Comparison of ENCODE assay signal across 8 mouse cellular contexts in the genomic region with DNA sequence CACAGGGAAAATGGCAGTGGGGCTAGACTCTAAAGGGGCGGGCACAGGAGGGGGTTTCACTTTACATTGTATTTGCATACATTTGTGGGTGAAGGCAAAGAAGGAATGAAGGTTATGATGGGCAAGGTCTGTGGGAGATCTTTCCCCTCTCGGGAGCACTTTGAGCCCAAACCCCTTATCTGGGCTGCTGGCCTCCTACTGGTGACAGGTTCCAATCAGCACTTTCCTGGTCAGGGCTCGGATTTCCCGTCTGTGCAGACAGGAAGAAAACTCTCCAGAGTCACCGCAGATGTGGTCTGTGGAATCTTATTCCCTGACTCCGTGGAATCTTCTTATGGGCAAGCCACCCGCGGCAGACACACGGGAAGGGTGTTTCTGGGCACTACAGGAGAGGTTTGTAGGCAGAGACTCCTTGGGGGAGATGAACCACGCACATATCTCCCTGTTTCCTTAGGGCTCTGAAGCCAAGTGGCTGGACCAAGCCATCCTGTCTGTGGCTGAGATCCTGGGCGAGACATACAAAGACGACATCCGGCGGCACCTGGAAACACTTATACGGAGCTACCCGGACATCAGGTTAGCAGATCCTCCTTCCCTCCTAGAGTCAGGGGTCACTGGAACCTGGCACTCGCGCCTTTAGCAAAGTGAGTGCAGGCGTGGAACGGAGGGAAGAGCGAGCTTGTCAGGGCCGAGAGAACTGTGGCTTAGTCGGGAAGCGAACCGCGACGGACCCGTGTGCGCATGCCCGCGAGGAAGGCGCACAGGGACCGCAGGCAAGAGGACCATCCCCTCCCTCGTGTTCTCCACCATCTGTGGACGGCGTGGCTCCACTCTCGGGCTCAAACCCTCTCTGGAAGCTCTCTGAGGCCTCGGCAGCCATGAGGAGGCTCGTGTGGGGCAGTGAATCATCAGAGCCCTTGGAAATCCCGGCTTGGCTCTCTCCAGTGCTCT. TPM values are rescaled to one million over a fixed set of nuclear protein-coding genes. Genes with fewer than 3 reads are reported as not detected.
DNase-seq lines count a peak whose midpoint lies in the region; ATAC-seq and TF ChIP-seq lines count a peak whose summit lies in the region.

No protein-coding gene starts in this region.

- H3K4me1 ChIP-seq in testis, adult 2 months (ENCODE audit: control insufficient read depth, insufficient read depth, low read length) = peaks cover 26% of the 10 kb centered on the region
- H3K4me1 ChIP-seq in heart, embryonic 12.5 days (replicated peaks) = peaks cover 74% of the 10 kb centered on the region

- no peak for DNase-seq in testis, postnatal 14 days (ENCODE audit: low spot score)
- peak; percentile 79 for DNase-seq in embryo, embryonic 11 days
- DNase-seq in kidney, postnatal 10 days = peak; percentile 76
- peak; percentile 65 for DNase-seq in mesoderm, embryonic 11.5 days (ENCODE audit: low read depth, low spot score)
- no peak for DNase-seq in c-Kit-positive CD71-positive TER-119-positive erythroid progenitor cells, embryonic 14.5 days (ENCODE audit: low spot score)
- no peak for DNase-seq in testis, postnatal 10 days (ENCODE audit: low spot score)

- no peak overlapping the region for H3K27ac ChIP-seq in testis, adult 2 months (ENCODE audit: control insufficient read depth, insufficient read depth, low read depth, low read length)
- H3K27ac ChIP-seq in heart, embryonic 12.5 days (ENCODE audit: poor library complexity, severe bottlenecking) = peak overlapping the region; percentile 64

- no peak for TF ChIP-seq POLR2A in testis, adult 2 months (IDR thresholded peaks at IDR 0.05; ENCODE audit: control insufficient read depth, low read depth, low read length)

- H3K36me3 ChIP-seq in testis, adult 2 months (ENCODE audit: control insufficient read depth, insufficient read depth, low read length) = no peaks in the 10 kb centered on the region
- H3K36me3 ChIP-seq in heart, embryonic 12.5 days = no peaks in the 10 kb centered on the region

- H3K27me3 ChIP-seq in testis, adult 2 months (ENCODE audit: control insufficient read depth, insufficient read depth, low read length) = no peaks in the 10 kb centered on the region
- H3K27me3 ChIP-seq in heart, embryonic 12.5 days (replicated peaks) = peaks cover 80% of the 10 kb centered on the region

- peak overlapping the region; percentile 90 for H3K4me2 ChIP-seq in heart, embryonic 12.5 days

- H3K9me3 ChIP-seq in heart, embryonic 12.5 days (replicated peaks) = no peaks in the 10 kb centered on the region

- H3K4me3 ChIP-seq in testis, adult 2 months (ENCODE audit: control insufficient read depth, low read depth, low read length) = peak overlapping the region; percentile 53
- H3K4me3 ChIP-seq in heart, embryonic 12.5 days = peak overlapping the region; percentile 51

- peak overlapping the region; percentile 70 for H3K9ac ChIP-seq in heart, embryonic 12.5 days

- no peak for ATAC-seq in heart, embryonic 12.5 days (ENCODE audit: insufficient number of reproducible peaks, low FRiP score)

- WGBS in heart, embryonic 12.5 days = under 1% methylated on average over 40 of the region's 40 CpGs

- TF ChIP-seq CTCF in testis, adult 2 months (IDR thresholded peaks at IDR 0.05; ENCODE audit: control insufficient read depth, insufficient read depth, insufficient replicate concordance, low read depth, low read length) = no peak

RNA-seq across cellular contexts. Expression of a gene that starts 12.4 kb away (rescaled TPM):
- polyA plus RNA-seq in testis, adult 2 months (2012; rRNA removed) = 5.5 and 6.5 TPM in 2 replicates
- 8.5 and 10.1 TPM in 2 replicates for polyA plus RNA-seq in heart, embryonic 12.5 days (2016; fragmentation: Nextera tagmentation; extraction: Ambion mirVana)

RNA-seq across cellular contexts. Expression of a gene that starts 13.0 kb away (rescaled TPM):
- 77.2 and 89.7 TPM in 2 replicates for polyA plus RNA-seq in testis, adult 2 months (2012; rRNA removed)
- polyA plus RNA-seq in heart, embryonic 12.5 days (2016; fragmentation: Nextera tagmentation; extraction: Ambion mirVana) = 7.4 and 12.0 TPM in 2 replicates

RNA-seq across cellular contexts. Expression of a gene that starts 22.6 kb away (rescaled TPM):
- 0.72 and 1.3 TPM in 2 replicates for polyA plus RNA-seq in testis, adult 2 months (2012; rRNA removed)
- 0.31 TPM in 1 of 2 replicates, not detected in the other for polyA plus RNA-seq in heart, embryonic 12.5 days (2016; fragmentation: Nextera tagmentation; extraction: Ambion mirVana)

RNA-seq across cellular contexts. Expression of a gene that starts 51.7 kb away (rescaled TPM):
- polyA plus RNA-seq in testis, adult 2 months (2012; rRNA removed) = 55.3 and 56.8 TPM in 2 replicates
- 33.5 and 38.2 TPM in 2 replicates for polyA plus RNA-seq in heart, embryonic 12.5 days (2016; fragmentation: Nextera tagmentation; extraction: Ambion mirVana)

RNA-seq across cellular contexts. Expression of a gene that starts 56.4 kb away (rescaled TPM):
- polyA plus RNA-seq in testis, adult 2 months (2012; rRNA removed) = 1.7 and 1.8 TPM in 2 replicates
- polyA plus RNA-seq in heart, embryonic 12.5 days (2016; fragmentation: Nextera tagmentation; extraction: Ambion mirVana) = 2.1 and 2.4 TPM in 2 replicates

Comparison
In these comparisons a context has a peak if more than half of its experiments do, and no peak if none do; other contexts are left out.
1. DNase-seq: peak in embryo, embryonic 11 days (single experiment), kidney, postnatal 10 days (single experiment) and mesoderm, embryonic 11.5 days (single experiment); none in testis, postnatal 14 days (single experiment), c-Kit-positive CD71-positive TER-119-positive erythroid progenitor cells, embryonic 14.5 days (single experiment) and testis, postnatal 10 days (single experiment).